Mouse (Mus musculus) liver, embryonic 14.5 days (tissue): ENCODE data around the gene H6pd.

ENCODE experiments used
- CTCF ChIP-seq: IDR thresholded peaks from 2 replicates; pipeline ENCODE4 v1.5.1; 2016; ENCODE audit warnings: antibody characterized with exemption, low read depth, control low read depth
- EP300 ChIP-seq: IDR thresholded peaks from 2 replicates; pipeline ENCODE4 v1.6.1; 2016; ENCODE audit warnings: antibody characterized with exemption, low read depth

GRCm38 (mm10) chr4:149955631-149956030 lies 53.2 kb downstream of the H6pd start:
- TF ChIP-seq CTCF (no peak), EP300 (no peak)
